Mouse (Mus musculus) intestine, embryonic 16.5 days (tissue): ENCODE results near the gene Pla2g4a. TPM values are rescaled to one million over a fixed set of nuclear protein-coding genes. Genes with fewer than 3 reads are reported as not detected.

Experiments
- ATAC-seq: fragments of 200-750 bp; cut with Nextera tagmentation; 2 replicates; pipeline ENCODE4 v1.8.0; 2017; ENCODE audit warnings: moderate TSS enrichment, moderate library complexity
- H3K27ac ChIP-seq: fragments of 300-500 bp; sonication (generic); 2 replicates; pipeline ENCODE4 v1.5.1; 2014; ENCODE audit warnings: mild to moderate bottlenecking, low read length
- H3K27me3 ChIP-seq: fragments of 300-500 bp; sonication (generic); replicated peaks from 2 replicates; pipeline ENCODE4 v1.6.1; 2014; ENCODE audit warnings: low read length, control low read depth, mixed read lengths; ENCODE audit not compliant: control insufficient read depth, insufficient read depth
- H3K36me3 ChIP-seq: fragments of 300-500 bp; sonication (generic); 2 replicates; pipeline ENCODE4 v1.6.1; 2014; ENCODE audit warnings: low read length, control low read depth; ENCODE audit not compliant: control insufficient read depth, insufficient read depth
- H3K4me1 ChIP-seq: fragments of 300-500 bp; sonication (generic); 2 replicates; pipeline ENCODE4 v1.6.1; 2014; ENCODE audit warnings: low read length, control low read depth, mixed read lengths; ENCODE audit not compliant: control insufficient read depth, insufficient read depth
- H3K4me2 ChIP-seq: fragments of 300-500 bp; sonication (generic); 2 replicates; pipeline ENCODE4 v1.6.1; 2014; ENCODE audit warnings: low read depth, low read length, control low read depth
- H3K4me3 ChIP-seq: fragments of 300-500 bp; sonication (generic); 2 replicates; pipeline ENCODE4 v1.5.1; 2014; ENCODE audit warnings: mild to moderate bottlenecking, low read length
- H3K9ac ChIP-seq: fragments of 300-500 bp; sonication (generic); 2 replicates; pipeline ENCODE4 v1.6.1; 2014; ENCODE audit warnings: low read depth, low read length
- H3K9me3 ChIP-seq: fragments of 300-500 bp; sonication (generic); 2 replicates; pipeline ENCODE4 v1.6.1; 2016; ENCODE audit warnings: low read length, control low read depth; ENCODE audit not compliant: control insufficient read depth
- WGBS: fragments of 180-500 bp; shearing (Covaris S2); extraction: QIAGEN DNeasy Blood & Tissue Kit; methylation state at CpG from one replicate; pipeline ENCODE4 v1.1.7; 2014; 5-methylcytosine and 5-hydroxymethylcytosine counted together
- polyA plus RNA-seq: library from polyadenylated mRNA; unstranded; fragments of >200 nt; fragmentation: Nextera tagmentation; extraction: Ambion mirVana; gene quantifications from 2 replicates; pipeline ENCODE4 v1.2.1, GENCODE M21; 2015

Pla2g4a gene
- polyA plus RNA-seq, 1 experiment from 2014 or later: 32.8 TPM

GRCm38 (mm10) chr1:149955482-149955881 is 5.6 kb downstream of the Pla2g4a start:
- H3K36me3 ChIP-seq: no peaks in the 10 kb centered on the region
- H3K4me1 ChIP-seq: no peaks in the 10 kb centered on the region
- no peak overlapping the region for H3K4me2 ChIP-seq
- H3K27ac ChIP-seq: no peak overlapping the region
- H3K9ac ChIP-seq: no peak overlapping the region
- no peak overlapping the region for H3K4me3 ChIP-seq
- no peaks in the 10 kb centered on the region for H3K9me3 ChIP-seq
- ATAC-seq: no peak
- 72% methylated on average over 4 of the region's 4 CpGs for WGBS
- H3K27me3 ChIP-seq: no peaks in the 10 kb centered on the region

- H3K27ac ChIP-seq: no peak overlapping the region
These were observed 7.1 kb downstream of the Pla2g4a start for GRCm38 (mm10) chr1:149954026-149954425.

DNA sequence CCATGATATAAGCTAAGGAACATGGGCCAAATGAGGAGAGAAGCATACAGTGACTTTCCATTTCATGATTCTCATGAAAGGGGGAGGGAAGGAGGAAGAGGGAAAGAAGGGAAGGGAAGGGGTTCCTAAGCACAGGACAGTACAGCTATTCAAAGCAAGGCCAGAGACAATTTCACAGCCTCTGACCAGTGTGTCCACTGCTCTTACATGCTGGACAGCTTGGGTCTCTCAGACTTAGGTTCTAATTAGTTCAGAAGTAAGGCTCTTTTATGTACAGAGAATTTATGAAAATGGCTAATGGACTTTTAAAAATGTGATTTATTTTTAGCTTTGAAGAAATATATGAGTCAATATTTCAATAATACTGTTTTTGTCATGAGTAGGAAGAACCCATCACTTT is 9.0 kb downstream of the Pla2g4a start:
- no peaks in the 10 kb centered on the region for H3K27me3 ChIP-seq
- no peak overlapping the region for H3K4me2 ChIP-seq
- H3K36me3 ChIP-seq: no peaks in the 10 kb centered on the region
- no peak overlapping the region for H3K27ac ChIP-seq
- H3K9ac ChIP-seq: no peak overlapping the region
- H3K9me3 ChIP-seq: no peaks in the 10 kb centered on the region
- ATAC-seq: no peak
- H3K4me1 ChIP-seq: no peaks in the 10 kb centered on the region
- no peak overlapping the region for H3K4me3 ChIP-seq

More at GRCm38 (mm10) chr1:149954026-149954425, 7.1 kb downstream of the Pla2g4a start:
- H3K27me3 ChIP-seq: no peaks in the 10 kb centered on the region
- no peak for ATAC-seq
- H3K36me3 ChIP-seq: no peaks in the 10 kb centered on the region
- no peaks in the 10 kb centered on the region for H3K9me3 ChIP-seq
- no peak overlapping the region for H3K4me3 ChIP-seq
- H3K4me1 ChIP-seq: no peaks in the 10 kb centered on the region
- WGBS: 85% methylated on average over 6 of the region's 6 CpGs
- H3K4me2 ChIP-seq: no peak overlapping the region
- H3K9ac ChIP-seq: no peak overlapping the region

DNA sequence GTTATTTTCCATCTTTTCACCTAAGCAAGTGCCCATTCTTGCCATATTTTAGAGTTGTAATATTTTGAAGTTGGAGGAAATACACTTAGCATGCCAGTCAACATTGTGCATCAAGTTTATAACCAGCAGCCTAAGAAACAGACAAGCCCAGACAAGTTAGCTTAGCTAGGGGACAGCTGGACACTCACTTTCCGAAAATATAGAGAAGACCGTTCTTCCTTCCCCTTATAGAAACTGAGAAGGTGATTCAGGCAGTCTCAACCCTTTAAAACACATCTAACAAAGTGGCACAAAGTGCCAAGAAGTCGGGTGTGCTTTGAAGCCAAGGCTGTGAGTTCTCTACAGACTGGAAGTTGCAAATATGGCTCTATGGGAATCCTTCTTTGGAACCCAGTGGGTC is 10.4 kb downstream of the Pla2g4a start:
- H3K27ac ChIP-seq: no peak overlapping the region
- 84% methylated on average over 3 of the region's 3 CpGs for WGBS
- ATAC-seq: no peak
- H3K4me2 ChIP-seq: no peak overlapping the region
- H3K27me3 ChIP-seq: no peaks in the 10 kb centered on the region
- no peaks in the 10 kb centered on the region for H3K9me3 ChIP-seq
- no peak overlapping the region for H3K4me3 ChIP-seq
- no peaks in the 10 kb centered on the region for H3K4me1 ChIP-seq
- H3K9ac ChIP-seq: no peak overlapping the region
- H3K36me3 ChIP-seq: no peaks in the 10 kb centered on the region

DNA sequence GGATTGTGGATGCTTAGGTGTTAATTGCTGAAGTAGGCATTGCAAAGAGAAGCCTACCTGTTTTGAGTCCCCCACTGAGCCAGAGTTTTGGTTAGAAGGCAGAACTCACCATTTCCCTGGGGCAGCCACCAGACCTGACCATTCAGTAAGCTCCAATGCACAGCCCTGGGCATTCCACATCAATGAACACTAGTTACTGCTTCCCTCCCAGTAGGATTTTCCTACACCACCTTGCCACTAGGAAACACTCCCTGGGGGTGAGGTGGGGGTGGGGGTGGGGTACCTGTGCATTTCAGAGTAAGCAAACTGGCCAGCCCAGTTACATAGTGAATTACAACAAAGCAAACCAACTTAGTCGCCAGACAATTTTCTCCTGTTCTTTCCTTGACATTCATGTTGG is 10.8 kb downstream of the Pla2g4a start:
- no peaks in the 10 kb centered on the region for H3K4me1 ChIP-seq
- H3K4me3 ChIP-seq: no peak overlapping the region

DNA sequence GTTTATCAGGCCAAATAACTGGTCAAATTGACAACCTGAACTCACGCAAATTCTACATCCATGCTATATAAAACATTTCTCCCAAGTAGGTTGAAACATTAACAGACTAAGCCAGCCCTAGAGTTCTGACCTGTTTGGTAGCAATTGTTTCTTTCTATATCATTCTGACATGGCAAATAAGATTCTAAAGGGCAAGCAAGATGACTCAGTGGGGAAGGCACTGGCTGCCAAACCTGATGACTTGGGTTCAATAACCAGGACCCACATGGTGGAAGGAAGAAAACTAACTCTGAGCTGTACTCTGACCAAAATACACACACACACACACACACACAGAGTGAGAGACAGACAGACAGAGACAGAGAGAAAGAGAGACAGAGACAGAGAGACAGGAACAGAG is 11.8 kb downstream of the Pla2g4a start:
- Histone ChIP-seq H3K36me3 (no peaks in the 10 kb centered on the region), H3K9me3 (no peaks in the 10 kb centered on the region), H3K4me1 (no peaks in the 10 kb centered on the region), H3K9ac (no peak overlapping the region), H3K4me2 (no peak overlapping the region), H3K4me3 (no peak overlapping the region), H3K27ac (no peak overlapping the region), H3K27me3 (no peaks in the 10 kb centered on the region)
- 77% methylated on average over 1 of the region's 1 CpGs for WGBS
- ATAC-seq: no peak

More for the DNA sequence above, 10.8 kb downstream of the Pla2g4a start:
- 67% methylated on average over 1 of the region's 1 CpGs for WGBS
- Histone ChIP-seq H3K9ac (no peak overlapping the region), H3K27ac (no peak overlapping the region), H3K27me3 (no peaks in the 10 kb centered on the region), H3K9me3 (no peaks in the 10 kb centered on the region), H3K4me2 (no peak overlapping the region), H3K36me3 (no peaks in the 10 kb centered on the region)
- no peak for ATAC-seq

- no peak overlapping the region for H3K4me3 ChIP-seq
- no peak overlapping the region for H3K27ac ChIP-seq
These were observed 12.8 kb downstream of the Pla2g4a start for GRCm38 (mm10) chr1:149948066-149948825.

DNA sequence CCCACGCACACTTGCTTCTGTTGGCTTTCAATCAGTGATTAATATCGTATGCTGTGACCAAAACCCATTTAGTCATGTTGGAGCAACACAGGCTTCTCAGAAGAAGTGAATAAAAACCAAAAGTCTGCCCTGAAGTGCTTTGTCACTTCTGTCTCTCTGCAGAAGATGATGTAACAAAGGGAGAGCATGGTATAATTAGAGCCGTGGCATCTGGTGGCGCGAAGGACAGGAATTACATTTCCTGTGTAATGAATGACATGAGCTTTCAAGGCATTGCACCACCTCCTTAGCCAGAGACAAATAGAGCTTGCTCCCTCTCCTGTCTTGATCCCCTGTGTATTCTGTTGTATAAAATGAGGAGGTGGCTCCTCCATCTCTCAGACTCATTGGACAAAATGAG is 14.1 kb downstream of the Pla2g4a start:
- Histone ChIP-seq H3K27me3 (no peaks in the 10 kb centered on the region), H3K4me2 (no peak overlapping the region), H3K9me3 (no peaks in the 10 kb centered on the region), H3K4me1 (no peaks in the 10 kb centered on the region), H3K36me3 (no peaks in the 10 kb centered on the region), H3K4me3 (no peak overlapping the region), H3K27ac (no peak overlapping the region), H3K9ac (no peak overlapping the region)
- ATAC-seq: no peak
- WGBS: 68% methylated on average over 5 of the region's 5 CpGs

More at GRCm38 (mm10) chr1:149948066-149948825, 12.8 kb downstream of the Pla2g4a start:
- no peak for ATAC-seq
- Histone ChIP-seq H3K4me1 (no peaks in the 10 kb centered on the region), H3K9ac (no peak overlapping the region), H3K27me3 (no peaks in the 10 kb centered on the region), H3K4me2 (no peak overlapping the region), H3K9me3 (no peaks in the 10 kb centered on the region), H3K36me3 (no peaks in the 10 kb centered on the region)
- 87% methylated on average over 8 of the region's 8 CpGs for WGBS

DNA sequence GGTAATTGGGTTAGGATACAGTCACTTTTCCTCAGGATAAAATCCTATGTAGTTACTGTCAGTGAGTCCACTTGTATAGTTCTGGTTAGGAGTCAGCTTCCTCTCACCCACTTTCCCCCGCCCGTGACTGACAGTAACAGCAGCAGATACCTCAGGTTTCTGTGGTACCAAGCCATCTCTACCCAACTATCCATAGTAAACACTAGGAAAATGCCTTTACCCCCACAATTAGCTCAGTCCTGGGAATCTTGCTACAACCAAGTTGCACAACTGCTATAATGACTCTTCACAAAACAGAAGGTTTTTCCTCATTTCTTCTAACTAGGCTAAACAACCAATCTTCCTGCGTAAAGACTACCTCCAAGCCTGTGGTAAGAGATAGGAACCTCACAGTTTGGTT is 14.7 kb downstream of the Pla2g4a start:
- no peak for ATAC-seq
- 87% methylated on average over 3 of the region's 3 CpGs for WGBS
- no peaks in the 10 kb centered on the region for H3K9me3 ChIP-seq

GRCm38 (mm10) chr1:149943611-149944010 is 17.5 kb downstream of the Pla2g4a start:
- Histone ChIP-seq H3K27me3 (no peaks in the 10 kb centered on the region), H3K4me1 (no peaks in the 10 kb centered on the region), H3K36me3 (no peaks in the 10 kb centered on the region), H3K4me3 (no peak overlapping the region), H3K4me2 (no peak overlapping the region), H3K27ac (no peak overlapping the region), H3K9me3 (no peaks in the 10 kb centered on the region), H3K9ac (no peak overlapping the region)
- WGBS: 64% methylated on average over 2 of the region's 2 CpGs
- ATAC-seq: no peak

More for the DNA sequence above, 14.7 kb downstream of the Pla2g4a start:
- no peaks in the 10 kb centered on the region for H3K4me1 ChIP-seq
- H3K9ac ChIP-seq: no peak overlapping the region
- no peak overlapping the region for H3K27ac ChIP-seq
- H3K4me3 ChIP-seq: no peak overlapping the region
- no peaks in the 10 kb centered on the region for H3K27me3 ChIP-seq
- H3K36me3 ChIP-seq: no peaks in the 10 kb centered on the region
- no peak overlapping the region for H3K4me2 ChIP-seq
